Mouse (Mus musculus): ENCODE measurements around the gene Ddx60. TPM values are rescaled to one million over a fixed set of nuclear protein-coding genes. Genes with fewer than 3 reads are reported as not detected.
"Not testable (repeated sequence)": the region's sequence is repeated elsewhere in the genome, so short reads cannot be mapped to it uniquely, and the experiment has no call there.

Ddx60 gene
- polyA plus RNA-seq, 1 experiment = 28.5 TPM

- TF ChIP-seq CTCF (IDR thresholded peaks at IDR 0.05; ENCODE audit: low read depth, low read length) (no peak), POLR2A (IDR thresholded peaks at IDR 0.05; ENCODE audit: borderline replicate concordance, low read depth, low read length) (no peak)
- H3K4me1 ChIP-seq (ENCODE audit: control insufficient read depth, insufficient read depth, low read length) = peaks cover 30% of the 10 kb centered on the region
- no peak overlapping the region for H3K27ac ChIP-seq (ENCODE audit: insufficient read depth, low read depth, low read length)
- H3K4me3 ChIP-seq (ENCODE audit: insufficient read depth, low read length) = no peak overlapping the region
Measured at GRCm38 (mm10) chr8:61913957-61914356, 13.9 kb upstream of the Ddx60 start.

- no peak for TF ChIP-seq POLR2A (IDR thresholded peaks at IDR 0.05; ENCODE audit: borderline replicate concordance, low read depth, low read length)
- no peak for TF ChIP-seq CTCF (IDR thresholded peaks at IDR 0.05; ENCODE audit: low read depth, low read length)
- Histone ChIP-seq H3K27ac (ENCODE audit: insufficient read depth, low read depth, low read length) (no peak overlapping the region), H3K4me3 (ENCODE audit: insufficient read depth, low read length) (no peak overlapping the region), H3K4me1 (ENCODE audit: control insufficient read depth, insufficient read depth, low read length) (peaks cover 25% of the 10 kb centered on the region)
Measured at GRCm38 (mm10) chr8:61917287-61917686, 10.6 kb upstream of the Ddx60 start.

GRCm38 (mm10) chr8:61919145-61919788 is 8.6 kb upstream of the Ddx60 start:
- TF ChIP-seq POLR2A (IDR thresholded peaks at IDR 0.05; ENCODE audit: borderline replicate concordance, low read depth, low read length) = no peak
- no peak for TF ChIP-seq CTCF (IDR thresholded peaks at IDR 0.05; ENCODE audit: low read depth, low read length)
- Histone ChIP-seq H3K27ac (ENCODE audit: insufficient read depth, low read depth, low read length) (no peak overlapping the region), H3K4me1 (ENCODE audit: control insufficient read depth, insufficient read depth, low read length) (peaks cover 18% of the 10 kb centered on the region), H3K4me3 (ENCODE audit: insufficient read depth, low read length) (no peak overlapping the region)

GRCm38 (mm10) chr8:61920389-61920788 is 7.5 kb upstream of the Ddx60 start:
- Histone ChIP-seq H3K4me3 (ENCODE audit: insufficient read depth, low read length) (no peak overlapping the region), H3K27ac (ENCODE audit: insufficient read depth, low read depth, low read length) (peak overlapping the region; percentile 44), H3K4me1 (ENCODE audit: control insufficient read depth, insufficient read depth, low read length) (peaks cover 18% of the 10 kb centered on the region)
- no peak for TF ChIP-seq CTCF (IDR thresholded peaks at IDR 0.05; ENCODE audit: low read depth, low read length)
- TF ChIP-seq POLR2A (IDR thresholded peaks at IDR 0.05; ENCODE audit: borderline replicate concordance, low read depth, low read length) = no peak

- Histone ChIP-seq H3K4me1 (ENCODE audit: control insufficient read depth, insufficient read depth, low read length) (peaks cover 18% of the 10 kb centered on the region), H3K27ac (ENCODE audit: insufficient read depth, low read depth, low read length) (no peak overlapping the region), H3K4me3 (ENCODE audit: insufficient read depth, low read length) (no peak overlapping the region)
- TF ChIP-seq POLR2A (IDR thresholded peaks at IDR 0.05; ENCODE audit: borderline replicate concordance, low read depth, low read length) (no peak), CTCF (IDR thresholded peaks at IDR 0.05; ENCODE audit: low read depth, low read length) (no peak)
Measured at GRCm38 (mm10) chr8:61921454-61922054, 6.3 kb upstream of the Ddx60 start.

- Histone ChIP-seq H3K4me1 (ENCODE audit: control insufficient read depth, insufficient read depth, low read length) (peaks cover 20% of the 10 kb centered on the region), H3K27ac (ENCODE audit: insufficient read depth, low read depth, low read length) (no peak overlapping the region), H3K4me3 (ENCODE audit: insufficient read depth, low read length) (no peak overlapping the region)
- TF ChIP-seq POLR2A (IDR thresholded peaks at IDR 0.05; ENCODE audit: borderline replicate concordance, low read depth, low read length) = no peak
- no peak for TF ChIP-seq CTCF (IDR thresholded peaks at IDR 0.05; ENCODE audit: low read depth, low read length)
Measured at GRCm38 (mm10) chr8:61924518-61924917, 3.4 kb upstream of the Ddx60 start.

GRCm38 (mm10) chr8:61933243-61933642 is 5.4 kb downstream of the Ddx60 start:
- Histone ChIP-seq H3K27ac (ENCODE audit: insufficient read depth, low read depth, low read length) (no peak overlapping the region), H3K4me1 (ENCODE audit: control insufficient read depth, insufficient read depth, low read length) (peaks cover 5% of the 10 kb centered on the region; the same call in 1 of the 2 replicates), H3K4me3 (ENCODE audit: insufficient read depth, low read length) (no peak overlapping the region)
- TF ChIP-seq CTCF (IDR thresholded peaks at IDR 0.05; ENCODE audit: low read depth, low read length) = no peak
- TF ChIP-seq POLR2A (IDR thresholded peaks at IDR 0.05; ENCODE audit: borderline replicate concordance, low read depth, low read length) = no peak

- H3K4me3 ChIP-seq (ENCODE audit: insufficient read depth, low read length) = no peak overlapping the region
- H3K27ac ChIP-seq (ENCODE audit: insufficient read depth, low read depth, low read length) = no peak overlapping the region
- TF ChIP-seq CTCF (IDR thresholded peaks at IDR 0.05; ENCODE audit: low read depth, low read length) = no peak
- TF ChIP-seq POLR2A (IDR thresholded peaks at IDR 0.05; ENCODE audit: borderline replicate concordance, low read depth, low read length) = no peak
- H3K4me1 ChIP-seq (ENCODE audit: control insufficient read depth, insufficient read depth, low read length) = no peaks in the 10 kb centered on the region
Measured at GRCm38 (mm10) chr8:61937576-61937975, 9.7 kb downstream of the Ddx60 start.

- H3K4me1 ChIP-seq (ENCODE audit: control insufficient read depth, insufficient read depth, low read length); H3K4me3 ChIP-seq (ENCODE audit: insufficient read depth, low read length); H3K27ac ChIP-seq (ENCODE audit: insufficient read depth, low read depth, low read length): not testable (repeated sequence)
Measured at GRCm38 (mm10) chr8:61964591-61965375, 36.9 kb downstream of the Ddx60 start.

- H3K4me3 ChIP-seq (ENCODE audit: insufficient read depth, low read length) = no peak overlapping the region
- TF ChIP-seq CTCF (IDR thresholded peaks at IDR 0.05; ENCODE audit: low read depth, low read length) = no peak
- no peak for TF ChIP-seq POLR2A (IDR thresholded peaks at IDR 0.05; ENCODE audit: borderline replicate concordance, low read depth, low read length)
- no peak overlapping the region for H3K27ac ChIP-seq (ENCODE audit: insufficient read depth, low read depth, low read length)
Measured at GRCm38 (mm10) chr8:61969581-61969980, 41.7 kb downstream of the Ddx60 start.

More at GRCm38 (mm10) chr8:61969581-61969980, 41.7 kb downstream of the Ddx60 start:
- no peaks in the 10 kb centered on the region for H3K4me1 ChIP-seq (ENCODE audit: control insufficient read depth, insufficient read depth, low read length)
